Mouse (Mus musculus) spleen, adult 2 months (tissue): ENCODE data around the gene Gm21170. TPM values are rescaled to one million over a fixed set of nuclear protein-coding genes. Genes with fewer than 3 reads are reported as not detected.
"Not testable (repeated sequence)": the region's sequence is repeated elsewhere in the genome, so short reads cannot be mapped to it uniquely, and the experiment has no call there.

Experiments
- DNase-seq, 2 experiments: peaks; one replicate each; pipeline versions ENCODE4 v3.0.0 to v3.0.0-alpha.2; 2012 to 2021; ENCODE audit warnings: low spot score in 2 of 2, low read depth in 1 of 2
- H3K27ac ChIP-seq: fragments of 200-500 bp; 2 replicates; pipeline ENCODE4 v1.5.1; 2012; ENCODE audit warnings: low read length, inconsistent platforms; ENCODE audit not compliant: insufficient read depth
- H3K27me3 ChIP-seq: fragments of 200-500 bp; 2 replicates; pipeline ENCODE4 v1.6.1; 2012; ENCODE audit warnings: mild to moderate bottlenecking, moderate library complexity, low read length, inconsistent platforms; ENCODE audit not compliant: control insufficient read depth, insufficient read depth
- H3K36me3 ChIP-seq: fragments of 200-500 bp; 2 replicates; pipeline ENCODE4 v1.6.1; 2012; ENCODE audit warnings: mild to moderate bottlenecking, low read length, inconsistent platforms; ENCODE audit not compliant: control insufficient read depth, insufficient read depth
- H3K4me1 ChIP-seq: fragments of 200-500 bp; 2 replicates; pipeline ENCODE4 v1.6.1; 2011; ENCODE audit warnings: inconsistent platforms; ENCODE audit not compliant: control insufficient read depth, insufficient read depth, insufficient read length
- H3K4me3 ChIP-seq: fragments of 200-500 bp; 2 replicates; pipeline ENCODE4 v1.5.1; 2011; ENCODE audit warnings: mild to moderate bottlenecking, inconsistent platforms; ENCODE audit not compliant: insufficient read depth, insufficient read length; ENCODE audit errors: extremely low read depth
- WGBS: fragments of 180-500 bp; shearing (Covaris S2); methylation state at CpG from one replicate; pipeline ENCODE4 v1.1.7; 2018; 5-methylcytosine and 5-hydroxymethylcytosine counted together
- polyA plus RNA-seq: library from polyadenylated mRNA; depleted of rRNA; stranded (reverse); fragments of >200 nt; gene quantifications from 2 replicates; pipeline ENCODE4 v1.2.3, GENCODE M21; 2012; rRNA removed

Gm21170 gene
- not detected in 2 replicates for polyA plus RNA-seq

- DNase-seq, H3K36me3 ChIP-seq, H3K27ac ChIP-seq, H3K27me3 ChIP-seq, H3K4me3 ChIP-seq, H3K4me1 ChIP-seq: not testable (repeated sequence)
- WGBS, result no CpG with 5 or more reads among the region's 2 CpGs
These were observed at the start of gene Gm21170 for GRCm38 (mm10) chrY:47690998-47691397. Gm21170 (minus strand) TSS chrY:47691098.

Other genes starting within 250 kb of the Gm21170 start
- not detected in 2 replicates for gene Gm21256, start 240.1 kb downstream of the Gm21170 start, polyA plus RNA-seq